Mouse (Mus musculus): ENCODE data around the gene Fam71a. TPM values are rescaled to one million over a fixed set of nuclear protein-coding genes. Genes with fewer than 3 reads are reported as not detected.

The Fam71a gene
- total and polyA plus RNA-seq, 3 experiments: not detected

GRCm38 (mm10) chr1:191124288-191124687, 40.3 kb downstream of the Fam71a start:
- dilution Hi-C loops (cut with MboI; ENCODE audit: extremely low pct_ligation_motif_present, extremely low pct_unique_long_range_greater_than_20kb, low sequenced_read_pairs): no loop called here
- Histone ChIP-seq H3K4me2 (ENCODE audit: insufficient read depth, low read depth, poor library complexity, severe bottlenecking) (peak overlapping the region; percentile 64), H3K36me3 (replicated peaks in 1 of 2; ENCODE audit: control insufficient read depth in 1 of 2, insufficient read depth in 1 of 2, low read length in 1 of 2) (no peaks in the 10 kb centered on the region), H3K79me2 (replicated peaks; ENCODE audit: control insufficient read depth, extremely low read depth, insufficient read depth, poor library complexity, severe bottlenecking) (no peaks in the 10 kb centered on the region), H3K27me3 (replicated peaks) (no peaks in the 10 kb centered on the region), H3K27ac (ENCODE audit: insufficient read depth, low read depth) (peak overlapping the region; percentile 32; the same call in 1 of the 2 replicates), H3K9ac (ENCODE audit: insufficient read depth, low read depth) (no peak overlapping the region), H3K4me3 (replicated peaks in 1 of 3; ENCODE audit: low read depth in 2 of 3, low read length in 2 of 3, poor library complexity in 1 of 3) (no peak overlapping the region), H3K9me3 (replicated peaks; ENCODE audit: low read length) (peaks cover 5% of the 10 kb centered on the region), H3K4me1 (ENCODE audit: control insufficient read depth in 1 of 2, insufficient read depth in 2 of 2) (peaks cover 27 to 50% of the 10 kb centered on the region in 2 experiments)
- in situ Hi-C loops (cut with MboI; ENCODE audit: low pct_ligation_motif_present, low pct_unique_long_range_greater_than_20kb, low sequenced_read_pairs): loop anchor here (25.0 kb wide), 1 partner anchor 688 kb away; the partner anchor contains the start of gene Nek2
- TF ChIP-seq HCFC1 (IDR thresholded peaks at IDR 0.05; ENCODE audit: low read depth, low read length) (no peak), ZMIZ1 (IDR thresholded peaks at IDR 0.05; ENCODE audit: low read depth, low read length) (no peak), POLR2AphosphoS2 (IDR thresholded peaks at IDR 0.05; ENCODE audit: low read depth, low read length) (no peak), ZC3H11A (IDR thresholded peaks at IDR 0.05; ENCODE audit: low read depth, low read length) (no peak), MAZ (IDR thresholded peaks at IDR 0.05; ENCODE audit: low read depth, low read length) (no peak), JUND (conservative IDR thresholded peaks at IDR 0.05; ENCODE audit: low read depth, low read length) (no peak), ELF1 (IDR thresholded peaks at IDR 0.05; ENCODE audit: low read depth, low read length) (peak; percentile 59), EP300 (IDR thresholded peaks at IDR 0.05; ENCODE audit: low read length) (peak; percentile 41; the same call in 1 of the 2 replicates), CHD1 (IDR thresholded peaks at IDR 0.05; ENCODE audit: low read depth, low read length) (no peak), BHLHE40 (IDR thresholded peaks at IDR 0.05; ENCODE audit: low read depth, low read length) (peak; percentile 77), USF1 (IDR thresholded peaks at IDR 0.05; ENCODE audit: low read depth, low read length) (no peak), NELFE (IDR thresholded peaks at IDR 0.05; ENCODE audit: low read depth, low read length) (no peak), CTCF (conservative IDR thresholded peaks at IDR 0.05 in 1 of 2, IDR thresholded peaks at IDR 0.05 in 1 of 2; ENCODE audit: low read depth in 2 of 2, low read length in 2 of 2) (no peak), USF2 (conservative IDR thresholded peaks at IDR 0.05; ENCODE audit: low read depth, low read length) (no peak), GABPA (IDR thresholded peaks at IDR 0.05; ENCODE audit: insufficient replicate concordance, low read depth, low read length) (no peak), POLR2A (IDR thresholded peaks at IDR 0.05; ENCODE audit: low read depth, low read length) (no peak), MEF2A (IDR thresholded peaks at IDR 0.05; ENCODE audit: borderline replicate concordance, low read depth, low read length) (peak; percentile 48; the same call in 1 of the 2 replicates), MAX (IDR thresholded peaks at IDR 0.05; ENCODE audit: low read length) (peak; percentile 52; the same call in 1 of the 2 replicates), MAFK (IDR thresholded peaks at IDR 0.05; ENCODE audit: insufficient replicate concordance, low read length) (no peak), MXI1 (IDR thresholded peaks at IDR 0.05; ENCODE audit: low read depth, low read length) (no peak; the same call in 1 of the 2 replicates), NRF1 (IDR thresholded peaks at IDR 0.05; ENCODE audit: low read depth, low read length) (no peak), CHD2 (IDR thresholded peaks at IDR 0.05; ENCODE audit: low read length) (peak; percentile 75), SIN3A (IDR thresholded peaks at IDR 0.05; ENCODE audit: low read length) (0 out of 2 replicates have a peak, but pooled peaks have one; percentile 37), ZKSCAN1 (IDR thresholded peaks at IDR 0.05; ENCODE audit: borderline replicate concordance, low read depth, low read length) (no peak), SMC3 (IDR thresholded peaks at IDR 0.05; ENCODE audit: low read depth, low read length) (0 out of 2 replicates have a peak, but pooled peaks have one; percentile 10), UBTF (IDR thresholded peaks at IDR 0.05; ENCODE audit: low read depth, low read length) (no peak), JUN (IDR thresholded peaks at IDR 0.05; ENCODE audit: insufficient read depth, low read depth, low read length) (no peak), IRF4 (IDR thresholded peaks at IDR 0.05; ENCODE audit: low read depth, low read length) (peak; percentile 39; the same call in 1 of the 2 replicates), PAX5 (IDR thresholded peaks at IDR 0.05; ENCODE audit: low read length) (no peak), RCOR1 (conservative IDR thresholded peaks at IDR 0.05; ENCODE audit: low read depth, low read length) (no peak), ETS1 (conservative IDR thresholded peaks at IDR 0.05; ENCODE audit: low read depth, low read length) (peak; percentile 70), TCF12 (IDR thresholded peaks at IDR 0.05; ENCODE audit: low read depth, low read length) (peak; percentile 53; the same call in 1 of the 2 replicates), ZNF384 (IDR thresholded peaks at IDR 0.05; ENCODE audit: low read depth, low read length) (no peak), RAD21 (IDR thresholded peaks at IDR 0.05; ENCODE audit: low read depth, low read length) (no peak), MYC (IDR thresholded peaks at IDR 0.05; ENCODE audit: low read depth, low read length) (no peak), KAT2A (IDR thresholded peaks at IDR 0.05; ENCODE audit: insufficient replicate concordance, low read length) (no peak), TBP (conservative IDR thresholded peaks at IDR 0.05; ENCODE audit: low read depth, low read length) (peak; percentile 51; the same call in 1 of the 2 replicates), E2F4 (IDR thresholded peaks at IDR 0.05; ENCODE audit: insufficient replicate concordance, low read depth, low read length) (no peak)
- peak; percentile 87 for DNase-seq (ENCODE audit: extremely low read depth)

All from CH12.LX (cell line).